Mouse (Mus musculus) adrenal gland, postnatal 14 days (tissue): ENCODE measurements around the gene Vwce. TPM values are rescaled to one million over a fixed set of nuclear protein-coding genes. Genes with fewer than 3 reads are reported as not detected.

Experiments used
- DNase-seq: peaks from one replicate; pipeline ENCODE4 v3.0.0; 2021; ENCODE audit warnings: mixed read lengths
- long read RNA-seq, 2 experiments: library from polyadenylated mRNA; stranded (forward); transcript quantifications; one replicate each; pipeline ENCODE4 v2.0.0; 2021
- total RNA-seq: library from RNA; stranded (reverse); gene quantifications from 2 replicates; pipeline ENCODE4 v1.2.3, GENCODE M21; 2021

The Vwce gene
- 1.2 and 2.2 TPM in 2 replicates for total RNA-seq
- long read RNA-seq, experiment 1, partial matches to known transcripts: 0 of 1 reads
- long read RNA-seq, experiment 1, other reads (novel, unspliced or antisense): 1 of 1 reads
- long read RNA-seq, experiment 2, full-length matches to known transcripts: 1 of 2 reads
- long read RNA-seq, experiment 2, partial matches to known transcripts: 0 of 2 reads
- long read RNA-seq, experiment 2, other reads (novel, unspliced or antisense): 1 of 2 reads

DNA sequence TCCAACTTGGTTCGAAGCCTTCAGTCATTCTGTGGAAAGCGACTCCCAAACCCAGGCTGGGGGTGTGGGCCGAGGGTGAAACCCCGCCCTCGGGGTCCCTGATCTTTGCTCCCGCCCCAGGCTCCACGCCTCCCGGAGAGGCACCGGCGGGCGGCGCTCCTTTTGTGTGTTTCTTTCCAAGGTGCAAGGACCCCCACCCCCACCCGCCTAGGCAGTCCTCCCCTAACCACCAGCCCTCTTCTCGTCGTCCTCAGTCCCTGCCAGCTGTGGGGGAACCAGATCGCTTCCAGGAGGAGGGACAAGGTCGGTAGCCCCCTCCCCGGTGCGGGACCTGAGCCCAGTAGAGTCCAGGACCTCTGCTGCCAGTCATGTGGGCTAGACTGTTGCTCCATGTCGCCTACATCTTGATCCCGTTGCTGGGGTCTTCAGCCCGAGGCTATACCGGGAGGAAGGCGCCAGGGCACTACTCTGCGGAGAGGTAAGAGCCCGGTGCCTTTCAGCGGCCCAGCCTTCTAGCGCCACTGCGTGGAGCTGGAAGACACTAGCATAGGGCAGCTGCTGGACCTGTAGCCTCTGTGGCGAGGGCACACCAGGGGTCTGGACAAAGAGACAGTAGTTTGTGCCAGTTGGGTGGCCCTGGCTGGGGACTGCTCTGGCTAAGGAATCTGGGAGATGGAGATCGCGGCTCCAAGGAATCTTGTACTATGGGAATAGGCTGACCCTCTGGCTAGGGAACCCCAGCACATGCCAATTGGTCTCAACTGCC, at the start of gene Vwce:
TSS of gene Vwce (plus strand) at position 108 of the 766 bp plus-strand sequence.
- peak; percentile 74 for DNase-seq

- DNase-seq: no peak
Observed at GRCm38 (mm10) chr19:10585112-10585511, 48.9 kb upstream of the Vwce start.

DNA sequence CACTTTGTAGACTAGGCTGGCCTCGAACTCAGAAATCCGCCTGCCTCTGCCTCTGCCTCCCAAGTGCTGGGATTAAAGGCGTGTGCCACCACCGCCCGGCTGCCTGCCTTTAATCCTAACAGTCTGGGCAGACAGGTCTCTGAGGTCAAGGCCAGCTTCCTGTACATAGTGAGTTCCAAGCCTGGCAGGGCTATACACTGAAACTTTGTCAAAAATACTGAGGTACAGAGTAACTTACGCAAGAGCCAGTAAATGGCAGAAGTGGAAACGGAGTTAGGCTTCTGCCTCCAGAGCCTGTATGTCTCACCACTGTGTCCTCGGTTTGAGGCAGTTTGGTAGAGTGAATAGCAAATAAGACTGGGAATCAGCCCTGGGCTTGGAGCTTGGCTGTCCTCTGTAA, 46.8 kb upstream of the Vwce start:
- no peak for DNase-seq

DNA sequence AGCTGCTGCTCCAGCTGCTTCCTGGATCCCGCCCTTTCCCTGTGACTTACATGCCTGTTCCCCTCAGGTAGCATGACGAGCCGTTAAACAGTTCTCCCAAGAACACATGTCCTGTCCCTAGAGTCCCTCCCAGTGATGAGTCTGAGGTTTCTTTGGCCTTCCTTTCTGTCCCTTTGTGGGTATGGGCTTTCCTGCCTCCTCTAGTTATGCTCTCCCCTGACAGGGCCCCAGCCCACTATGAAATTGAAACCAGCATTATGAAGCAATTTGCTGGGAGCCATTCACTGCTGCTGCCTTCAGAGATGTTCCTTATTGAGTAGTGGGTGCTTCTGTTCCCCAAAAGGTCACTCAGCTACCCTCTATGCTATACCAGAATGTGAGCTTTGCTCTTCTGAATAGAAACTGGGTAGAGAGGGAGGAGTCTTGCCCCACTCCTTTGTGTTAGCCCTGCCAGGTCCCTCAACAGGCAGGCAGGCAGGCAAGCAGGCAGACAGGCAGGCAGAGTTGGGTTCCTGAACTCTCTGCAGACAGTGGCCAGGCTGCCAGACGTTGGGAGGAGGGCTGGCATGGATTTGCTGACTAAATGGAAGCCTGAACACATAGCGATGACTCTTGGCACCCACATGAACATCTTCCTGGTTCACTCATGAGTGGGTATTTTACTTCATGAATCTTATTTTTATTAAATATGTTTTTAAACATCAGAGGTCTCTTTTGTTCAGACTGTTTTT, 44.7 kb upstream of the Vwce start:
- no peak for DNase-seq

DNA sequence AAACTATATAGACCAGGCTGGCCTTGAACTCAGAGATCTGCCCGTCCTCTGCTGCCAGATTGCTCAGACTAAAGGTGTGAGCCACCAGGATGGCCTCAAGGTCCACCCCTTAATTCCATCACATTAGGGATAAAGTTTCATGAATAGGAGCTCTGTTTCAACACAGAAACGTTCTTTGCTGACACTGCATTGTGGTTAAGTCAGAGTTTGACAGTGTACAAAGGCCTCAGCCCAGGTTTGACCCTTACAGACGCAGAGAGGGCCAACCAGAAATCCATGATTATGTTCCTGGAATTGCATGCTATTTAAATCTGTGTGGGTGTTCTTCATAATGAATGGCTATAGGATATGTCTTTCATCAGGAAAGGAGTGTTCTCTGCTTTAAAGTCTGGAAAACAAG, 43.7 kb upstream of the Vwce start:
- DNase-seq: no peak

DNA sequence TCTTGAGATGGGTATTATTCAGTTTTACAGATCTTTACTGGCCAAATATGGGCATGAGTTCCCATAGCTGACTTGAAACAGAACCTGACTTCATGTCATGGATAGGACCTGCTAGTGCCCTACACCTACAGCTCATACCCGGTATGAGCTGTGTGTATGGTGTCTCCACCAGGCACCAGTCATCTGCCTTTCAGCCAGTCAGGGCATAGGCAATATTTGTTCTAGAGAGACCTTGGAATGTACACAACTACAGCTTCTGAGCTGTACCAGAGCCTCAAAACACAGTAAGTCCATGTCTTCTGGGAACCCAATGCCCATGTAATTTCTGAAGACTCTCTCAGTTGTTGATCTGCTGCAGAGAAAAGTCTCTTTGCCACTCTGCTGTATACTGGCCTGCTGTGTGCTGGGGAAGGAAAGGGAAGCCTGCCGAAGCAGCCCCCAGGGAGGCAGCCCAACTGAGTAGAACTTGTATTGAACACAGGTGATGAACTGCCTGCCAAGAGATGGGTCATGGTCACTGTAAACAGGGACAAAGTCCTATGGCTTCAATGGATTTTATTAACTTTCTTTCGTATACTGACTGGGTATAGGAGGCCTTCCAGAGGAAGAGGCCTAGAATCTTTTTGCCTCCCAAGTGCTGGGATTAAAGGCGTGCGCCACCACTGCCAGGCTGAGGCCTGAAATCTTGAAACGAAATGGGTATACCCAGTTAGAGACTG, 42.2 kb upstream of the Vwce start:
- DNase-seq: no peak

DNA sequence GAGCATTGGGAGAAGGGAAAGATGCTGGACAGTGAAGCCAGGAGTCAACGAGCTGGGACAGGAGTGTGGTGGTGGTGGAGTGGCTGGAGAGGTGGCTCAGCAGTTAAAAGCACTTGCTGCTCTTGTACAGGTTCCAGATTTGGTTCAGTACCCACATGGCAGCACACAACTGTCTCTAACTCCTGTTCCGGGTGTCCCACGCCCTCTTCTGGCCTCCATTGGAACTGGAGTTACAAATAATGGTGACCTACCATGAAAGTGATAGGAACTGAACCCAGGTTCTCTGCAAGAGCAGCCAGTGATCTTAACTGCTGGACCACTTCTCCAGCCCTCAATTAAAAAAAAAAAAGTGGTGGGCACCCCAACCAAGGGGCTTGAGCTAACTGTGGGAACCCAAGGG, 35.8 kb upstream of the Vwce start:
- peak; percentile 44 for DNase-seq

GRCm38 (mm10) chr19:10599648-10600047, 34.4 kb upstream of the Vwce start:
- DNase-seq: no peak

DNA sequence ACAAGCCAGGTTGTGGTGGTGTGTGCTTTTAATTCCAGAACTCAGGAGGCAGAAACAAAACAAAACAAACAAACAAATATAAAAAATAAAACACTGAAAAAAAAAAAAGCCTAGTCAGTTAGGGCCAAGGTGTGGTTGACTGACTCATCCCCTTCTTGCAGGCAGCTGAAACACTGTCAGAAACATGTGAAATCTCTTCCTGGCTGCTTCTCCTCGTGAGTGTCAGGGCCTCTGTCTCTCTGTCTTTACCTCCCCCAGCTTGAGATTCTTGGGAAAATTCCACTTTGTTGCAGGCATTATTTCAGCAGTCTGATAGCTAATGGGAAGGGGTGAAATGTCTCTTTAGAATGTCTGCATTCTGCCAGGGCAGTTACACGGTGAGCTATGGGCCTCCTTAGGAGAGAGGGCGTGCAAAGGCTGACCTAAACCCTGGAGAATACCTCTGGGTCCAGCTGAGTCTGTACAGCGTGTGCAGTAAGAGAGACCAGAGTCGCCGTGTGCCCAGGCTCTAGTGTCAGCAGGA, 31.7 kb upstream of the Vwce start:
- DNase-seq: no peak

GRCm38 (mm10) chr19:10602787-10603186, 31.2 kb upstream of the Vwce start:
- DNase-seq: peak; percentile 93

- no peak for DNase-seq
Observed at GRCm38 (mm10) chr19:10603660-10604523, 30.1 kb upstream of the Vwce start.

GRCm38 (mm10) chr19:10604534-10604933, 29.5 kb upstream of the Vwce start:
- DNase-seq: no peak

- peak; percentile 99 for DNase-seq
Observed at GRCm38 (mm10) chr19:10605293-10605900, 28.6 kb upstream of the Vwce start, which contains the start of the genes Ddb1 and Tkfc. TSS of gene Ddb1 (plus strand) at chr19:10605327. TSS of gene Tkfc (minus strand) at chr19:10605654.

GRCm38 (mm10) chr19:10605901-10606622, 28.0 kb upstream of the Vwce start:
- peak; percentile 32 for DNase-seq

- DNase-seq: no peak
Observed at GRCm38 (mm10) chr19:10608573-10609240, 25.3 kb upstream of the Vwce start.

- DNase-seq: peak; percentile 83
Observed at GRCm38 (mm10) chr19:10634872-10635318, 882 bp downstream of the Vwce start.

DNA sequence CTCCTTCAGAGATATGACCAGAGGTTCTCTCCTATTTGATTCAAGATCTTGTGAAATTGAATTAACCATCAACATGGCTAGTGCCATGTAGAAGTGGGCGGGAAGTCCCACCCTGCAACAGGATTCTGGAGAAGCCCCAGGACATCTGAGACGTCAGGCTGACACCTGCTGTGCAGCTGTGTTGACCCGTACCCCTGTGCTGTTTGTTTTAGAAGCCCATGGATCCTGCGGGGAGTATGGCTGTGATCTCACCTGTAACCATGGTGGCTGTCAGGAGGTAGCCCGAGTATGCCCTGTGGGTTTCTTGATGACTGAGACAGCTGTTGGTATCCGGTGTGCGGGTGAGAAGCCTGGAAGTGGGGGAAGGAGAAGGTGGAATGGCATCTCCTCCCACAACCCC, 3.8 kb downstream of the Vwce start:
- DNase-seq: no peak

DNA sequence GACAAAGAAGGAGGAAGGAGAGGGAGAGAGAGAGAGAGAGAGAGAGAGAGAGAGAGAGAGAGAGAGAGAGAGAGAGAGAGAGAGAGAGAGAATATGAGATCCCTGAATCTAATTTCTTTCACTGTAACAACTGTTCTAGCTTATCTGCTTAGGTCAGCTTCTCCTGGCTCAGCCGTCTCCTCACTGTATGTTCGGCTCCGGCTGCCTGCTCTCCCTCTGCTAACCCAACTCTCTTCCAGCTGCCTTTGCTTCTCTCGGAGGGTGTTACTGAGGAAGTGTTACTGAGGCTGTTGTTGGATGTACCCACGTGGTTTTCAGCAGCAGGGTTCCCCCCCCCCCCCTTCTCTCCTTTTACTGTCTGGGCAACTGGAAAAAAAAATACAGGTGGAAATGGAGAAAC, 6.1 kb downstream of the Vwce start:
- no peak for DNase-seq
